Mouse (Mus musculus) lung, adult 2 months (tissue): ENCODE results near the gene Pdzd7.

Experiments used
- CTCF ChIP-seq: fragments of 200-500 bp; IDR thresholded peaks from 2 replicates; pipeline ENCODE4 v1.5.1; 2011; ENCODE audit warnings: mild to moderate bottlenecking, low read length, control low read depth; ENCODE audit not compliant: insufficient read depth
- POLR2A ChIP-seq: fragments of 200-500 bp; IDR thresholded peaks from 2 replicates; pipeline ENCODE4 v1.6.1; 2011; ENCODE audit warnings: low read depth, mild to moderate bottlenecking, control low read depth, low read length, borderline replicate concordance; ENCODE audit errors: extremely low read depth

- TF ChIP-seq POLR2A (no peak), CTCF (no peak)
These were observed 47.7 kb downstream of the Pdzd7 start for GRCm38 (mm10) chr19:44997786-44998185.
